Mouse (Mus musculus) central nervous system, embryonic 18 days (tissue): ENCODE measurements around the gene 1810009A15Rik. TPM values are rescaled to one million over a fixed set of nuclear protein-coding genes. Genes with fewer than 3 reads are reported as not detected.

Source experiments
- polyA plus RNA-seq: library from polyadenylated mRNA; depleted of rRNA; stranded (reverse); fragments of >200 nt; gene quantifications from 2 replicates; pipeline ENCODE4 v1.2.3, GENCODE M21; 2012; rRNA removed

Gene 1810009A15Rik
- polyA plus RNA-seq, result 44.6 and 52.3 TPM in 2 replicates

GRCm38 (mm10) chr19:8888511-8889385 lies at the start of gene 1810009A15Rik, which contains the start of gene Gm49416:
Gene 1810009A15Rik (plus strand): TSS chr19:8888853.
Gene Gm49416 (plus strand): TSS chr19:8888926.

GRCm38 (mm10) chr19:8839103-8839907 lies 49.3 kb upstream of the 1810009A15Rik start, which contains the start of gene Gng3:
Gene Gng3 (minus strand): TSS chr19:8839194.

GRCm38 (mm10) chr19:8850402-8850901 lies 38.2 kb upstream of the 1810009A15Rik start, which contains the start of gene Lrrn4cl:
Gene Lrrn4cl (plus strand): TSS chr19:8850768.

GRCm38 (mm10) chr19:8871267-8872186 lies 17.1 kb upstream of the 1810009A15Rik start, which contains the start of gene Ubxn1:
Gene Ubxn1 (plus strand): TSS chr19:8871496.

GRCm38 (mm10) chr19:8880311-8881033 lies 8.2 kb upstream of the 1810009A15Rik start, which contains the start of gene Uqcc3:
Gene Uqcc3 (minus strand): TSS chr19:8880923.

GRCm38 (mm10) chr19:8883616-8884015 lies 5.0 kb upstream of the 1810009A15Rik start, which contains the start of the genes Lbhd1 and Gm49403:
Gene Lbhd1 (plus strand): TSS chr19:8883732.
Gene Gm49403 (plus strand): TSS chr19:8883930.

GRCm38 (mm10) chr19:8892829-8893766 lies 4.4 kb downstream of the 1810009A15Rik start, which contains the start of gene Ints5:
Gene Ints5 (plus strand): TSS chr19:8893005.

GRCm38 (mm10) chr19:8897865-8898495 lies 9.3 kb downstream of the 1810009A15Rik start, which contains the start of gene Ganab:
Gene Ganab (plus strand): TSS chr19:8898071.

GRCm38 (mm10) chr19:8920073-8920736 lies 31.6 kb downstream of the 1810009A15Rik start, which contains the start of gene B3gat3:
Gene B3gat3 (plus strand): TSS chr19:8920374.

GRCm38 (mm10) chr19:8929224-8930088 lies 40.8 kb downstream of the 1810009A15Rik start, which contains the start of the genes Rom1 and Eml3:
Gene Rom1 (minus strand): TSS chr19:8929356.
Gene Eml3 (plus strand): TSS chr19:8929552.

Other genes starting within 250 kb of the 1810009A15Rik start
- gene Chrm1, start 225.1 kb upstream of the 1810009A15Rik start, polyA plus RNA-seq, result 11.4 and 16.1 TPM in 2 replicates
- gene Slc3a2, start 165.5 kb upstream of the 1810009A15Rik start, polyA plus RNA-seq, result 156 and 158 TPM in 2 replicates
- 64.1 and 65.4 TPM in 2 replicates for gene Wdr74, start 153.0 kb upstream of the 1810009A15Rik start, polyA plus RNA-seq
- 2.1 and 2.2 TPM in 2 replicates for gene 1700092M07Rik, start 148.1 kb upstream of the 1810009A15Rik start, polyA plus RNA-seq
- 115 and 123 TPM in 2 replicates for gene Stx5a, start 147.4 kb upstream of the 1810009A15Rik start, polyA plus RNA-seq
- gene Nxf1, start 131.8 kb upstream of the 1810009A15Rik start, polyA plus RNA-seq, result 174 and 185 TPM in 2 replicates
- gene Tmem223, start 117.9 kb upstream of the 1810009A15Rik start, polyA plus RNA-seq, result 207 and 209 TPM in 2 replicates
- 21.0 and 23.1 TPM in 2 replicates for gene Tmem179b, start 114.4 kb upstream of the 1810009A15Rik start, polyA plus RNA-seq
- 25.5 and 26.5 TPM in 2 replicates for gene Taf6l, start 102.4 kb upstream of the 1810009A15Rik start, polyA plus RNA-seq
- 155 TPM in 2 replicates for gene Polr2g, start 90.3 kb upstream of the 1810009A15Rik start, polyA plus RNA-seq
- 6.4 and 6.6 TPM in 2 replicates for gene Zbtb3, start 86.3 kb upstream of the 1810009A15Rik start, polyA plus RNA-seq
- 51.9 and 52.3 TPM in 2 replicates for gene Ttc9c, start 69.5 kb upstream of the 1810009A15Rik start, polyA plus RNA-seq
- gene Hnrnpul2, start 68.8 kb upstream of the 1810009A15Rik start, polyA plus RNA-seq, result 80.3 and 80.6 TPM in 2 replicates
- 0.58 TPM in 1 of 2 replicates, not detected in the other for gene AC129217.1, start 59.1 kb upstream of the 1810009A15Rik start, polyA plus RNA-seq
- gene Bscl2, start 51.4 kb upstream of the 1810009A15Rik start, polyA plus RNA-seq, result 100 and 106 TPM in 2 replicates
- 313 and 316 TPM in 2 replicates for gene Gng3, start 49.7 kb upstream of the 1810009A15Rik start, polyA plus RNA-seq
- gene Lrrn4cl, start 38.1 kb upstream of the 1810009A15Rik start, polyA plus RNA-seq, result 1.2 and 1.4 TPM in 2 replicates
- 128 and 129 TPM in 2 replicates for gene Ubxn1, start 17.4 kb upstream of the 1810009A15Rik start, polyA plus RNA-seq
- 54.5 and 56.5 TPM in 2 replicates for gene Uqcc3, start 7.9 kb upstream of the 1810009A15Rik start, polyA plus RNA-seq
- gene Lbhd1, start 5.1 kb upstream of the 1810009A15Rik start, polyA plus RNA-seq, result 4.0 and 5.1 TPM in 2 replicates
- gene Gm49403, start 4.9 kb upstream of the 1810009A15Rik start, polyA plus RNA-seq, result not detected in 2 replicates
- 0.23 and 0.32 TPM in 2 replicates for gene Gm49416, start 73 bp downstream of the 1810009A15Rik start, polyA plus RNA-seq
- 20.6 and 22.9 TPM in 2 replicates for gene Ints5, start 4.2 kb downstream of the 1810009A15Rik start, polyA plus RNA-seq
- 125 and 128 TPM in 2 replicates for gene Ganab, start 9.2 kb downstream of the 1810009A15Rik start, polyA plus RNA-seq
- gene B3gat3, start 31.5 kb downstream of the 1810009A15Rik start, polyA plus RNA-seq, result 131 and 145 TPM in 2 replicates
- 2.1 and 2.3 TPM in 2 replicates for gene Rom1, start 40.5 kb downstream of the 1810009A15Rik start, polyA plus RNA-seq
- gene Eml3, start 40.7 kb downstream of the 1810009A15Rik start, polyA plus RNA-seq, result 11.1 and 13.1 TPM in 2 replicates
- gene Mta2, start 53.0 kb downstream of the 1810009A15Rik start, polyA plus RNA-seq, result 36.2 and 38.4 TPM in 2 replicates
- gene Tut1, start 65.0 kb downstream of the 1810009A15Rik start, polyA plus RNA-seq, result 22.9 TPM in 2 replicates
- gene Eef1g, start 78.2 kb downstream of the 1810009A15Rik start, polyA plus RNA-seq, result 385 and 395 TPM in 2 replicates
- 4.7 TPM in 2 replicates for gene Ahnak, start 100.4 kb downstream of the 1810009A15Rik start, polyA plus RNA-seq
- gene Scgb1a1, start 199.1 kb downstream of the 1810009A15Rik start, polyA plus RNA-seq, result 1.1 TPM in 1 of 2 replicates, not detected in the other
- 15.8 and 16.8 TPM in 2 replicates for gene Asrgl1, start 246.8 kb downstream of the 1810009A15Rik start, polyA plus RNA-seq